Mouse (Mus musculus): ENCODE measurements at regions not wholly inside any gene's neighbourhood (a gene's known extent, or its start where the extent isn't known, plus 50 kb on each side); places are given as distances from the start of the nearest gene placed in this dataset.

GRCm38 (mm10) chr5:111580870-111581771 lies 152.6 kb upstream of the Gm26897 start:
- TF ChIP-seq POLR2A (IDR thresholded peaks at IDR 0.05; ENCODE audit: low read depth, low read length) (no peak), CTCF (conservative IDR thresholded peaks at IDR 0.05; ENCODE audit: insufficient read depth, insufficient read length, low read depth, low read length) (no peak)
